Mouse (Mus musculus) E14TG2a.4 (cell line): ENCODE measurements around the gene Kctd6.
"Not testable (repeated sequence)": the region's sequence is repeated elsewhere in the genome, so short reads cannot be mapped to it uniquely, and the experiment has no call there.

Experiments used
- H3K27me3 ChIP-seq: 2 replicates; pipeline ENCODE4 v1.6.1; 2014; ENCODE audit warnings: low read length, control low read depth; ENCODE audit not compliant: insufficient read depth
- H3K36me3 ChIP-seq: 2 replicates; pipeline ENCODE4 v1.6.1; 2014; ENCODE audit warnings: low read length, control low read depth; ENCODE audit not compliant: insufficient read depth
- H3K4me1 ChIP-seq: replicated peaks from 2 replicates; pipeline ENCODE4 v1.6.1; 2014; ENCODE audit warnings: low read depth, low read length, control low read depth
- H3K4me3 ChIP-seq: replicated peaks from 2 replicates; pipeline ENCODE4 v1.5.1; 2014; ENCODE audit warnings: mild to moderate bottlenecking, low read length
- H3K9me3 ChIP-seq: 2 replicates; pipeline ENCODE4 v1.6.1; 2014; ENCODE audit warnings: low read length, control low read depth
- CTCF ChIP-seq: conservative IDR thresholded peaks from 2 replicates; pipeline ENCODE4 v1.5.1; 2014; ENCODE audit warnings: low read length
- NANOG ChIP-seq: IDR thresholded peaks from 2 replicates; pipeline ENCODE4 v1.6.1; 2014; ENCODE audit warnings: borderline replicate concordance, low read length, mixed read lengths
- POU5F1 ChIP-seq: IDR thresholded peaks from 2 replicates; pipeline ENCODE4 v1.6.1; 2014; ENCODE audit warnings: low read length, borderline replicate concordance

Gene Kctd6

GRCm38 (mm10) chr14:8260214-8260613 lies 46.3 kb downstream of the Kctd6 start:
- H3K4me3 ChIP-seq, result no peak overlapping the region
- peaks cover 9% of the 10 kb centered on the region; the same call in 1 of the 2 replicates for H3K27me3 ChIP-seq
- no peaks in the 10 kb centered on the region for H3K36me3 ChIP-seq
- TF ChIP-seq CTCF (no peak), NANOG (no peak), POU5F1 (no peak)
- H3K9me3 ChIP-seq, result no peaks in the 10 kb centered on the region
- no peaks in the 10 kb centered on the region for H3K4me1 ChIP-seq

DNA sequence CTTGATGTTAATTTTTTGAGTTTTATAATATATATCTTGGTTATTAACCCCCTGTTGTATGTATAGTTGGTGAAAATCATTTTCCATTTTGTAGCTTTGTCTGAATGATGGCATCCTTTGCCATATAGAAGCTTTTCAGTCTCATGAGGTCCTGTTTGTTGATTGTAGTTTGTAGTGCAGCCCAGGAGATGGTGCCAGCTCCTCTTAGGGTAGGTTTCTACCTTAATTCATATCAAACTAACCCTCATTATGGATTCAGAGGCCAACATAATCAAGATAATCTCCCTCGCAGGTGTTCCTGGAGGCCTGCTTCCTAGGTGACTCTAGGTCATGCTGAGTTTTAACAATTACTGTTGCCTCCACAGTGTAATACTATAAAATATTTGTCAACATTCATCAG lies 48.3 kb downstream of the Kctd6 start:
- H3K27me3 ChIP-seq, result peaks cover 9% of the 10 kb centered on the region; the same call in 1 of the 2 replicates
- H3K36me3 ChIP-seq, result no peaks in the 10 kb centered on the region
- H3K4me3 ChIP-seq, result no peak overlapping the region
- H3K4me1 ChIP-seq, result no peaks in the 10 kb centered on the region
- TF ChIP-seq CTCF, result no peak
- TF ChIP-seq NANOG, result no peak
- TF ChIP-seq POU5F1, result no peak
- H3K9me3 ChIP-seq, result peaks cover 3% of the 10 kb centered on the region; the same call in 1 of the 2 replicates

DNA sequence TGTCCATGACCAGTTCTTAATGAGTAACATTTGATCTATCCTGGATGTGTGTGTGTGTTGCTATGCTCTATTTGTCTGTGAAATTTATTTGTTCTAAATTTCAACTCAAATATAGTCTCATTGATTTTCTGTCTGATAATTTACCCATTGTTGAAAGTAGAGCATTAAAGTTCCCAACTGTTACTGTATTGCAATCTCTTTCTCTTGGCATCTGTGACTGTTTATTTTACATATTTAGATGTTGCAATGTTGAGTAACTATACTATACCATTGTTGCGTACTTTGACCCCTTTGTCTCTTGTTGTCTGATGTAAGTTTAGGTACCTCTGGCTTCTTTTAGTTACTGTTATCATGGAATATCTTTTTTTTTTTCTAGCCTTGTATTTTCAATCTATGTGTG lies 50.4 kb downstream of the Kctd6 start:
- no peaks in the 10 kb centered on the region for H3K36me3 ChIP-seq
- H3K9me3 ChIP-seq, result peaks cover 8% of the 10 kb centered on the region
- H3K4me3 ChIP-seq, result no peak overlapping the region
- H3K4me1 ChIP-seq, result no peaks in the 10 kb centered on the region
- TF ChIP-seq CTCF (no peak), POU5F1 (no peak), NANOG (no peak)
- H3K27me3 ChIP-seq, result no peaks in the 10 kb centered on the region

DNA sequence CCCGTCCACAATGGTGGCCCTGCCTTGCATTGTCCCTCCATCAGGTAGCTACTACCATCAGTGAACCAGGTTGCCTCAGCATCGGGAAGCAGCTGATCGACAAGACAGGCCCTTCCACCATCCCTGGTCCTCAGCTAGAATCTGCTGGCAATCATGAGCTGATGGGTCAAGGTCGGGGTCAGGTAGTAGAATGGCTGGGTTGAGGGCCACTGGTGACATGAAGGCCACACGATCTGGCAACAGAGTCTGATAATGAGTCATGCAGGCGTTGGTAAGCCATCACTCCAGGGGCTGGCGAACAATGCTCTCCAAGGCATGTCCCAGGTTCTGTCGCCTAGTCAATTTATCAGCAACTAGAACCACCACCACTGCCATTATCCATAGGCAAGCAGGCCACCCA lies 57.3 kb downstream of the Kctd6 start:
- not testable (repeated sequence) for H3K27me3 ChIP-seq, H3K9me3 ChIP-seq, H3K4me3 ChIP-seq, H3K4me1 ChIP-seq, H3K36me3 ChIP-seq
